Mouse (Mus musculus) embryo, embryonic 10 days (tissue): ENCODE data around the gene Itgb4.
A peak's percentile ranks its signal among the peaks of the same experiment; 100 is the strongest.

Source experiments
- DNase-seq: peaks from one replicate; pipeline ENCODE4 v3.0.0-alpha.2; 2015; ENCODE audit warnings: low spot score

Gene Itgb4

DNA sequence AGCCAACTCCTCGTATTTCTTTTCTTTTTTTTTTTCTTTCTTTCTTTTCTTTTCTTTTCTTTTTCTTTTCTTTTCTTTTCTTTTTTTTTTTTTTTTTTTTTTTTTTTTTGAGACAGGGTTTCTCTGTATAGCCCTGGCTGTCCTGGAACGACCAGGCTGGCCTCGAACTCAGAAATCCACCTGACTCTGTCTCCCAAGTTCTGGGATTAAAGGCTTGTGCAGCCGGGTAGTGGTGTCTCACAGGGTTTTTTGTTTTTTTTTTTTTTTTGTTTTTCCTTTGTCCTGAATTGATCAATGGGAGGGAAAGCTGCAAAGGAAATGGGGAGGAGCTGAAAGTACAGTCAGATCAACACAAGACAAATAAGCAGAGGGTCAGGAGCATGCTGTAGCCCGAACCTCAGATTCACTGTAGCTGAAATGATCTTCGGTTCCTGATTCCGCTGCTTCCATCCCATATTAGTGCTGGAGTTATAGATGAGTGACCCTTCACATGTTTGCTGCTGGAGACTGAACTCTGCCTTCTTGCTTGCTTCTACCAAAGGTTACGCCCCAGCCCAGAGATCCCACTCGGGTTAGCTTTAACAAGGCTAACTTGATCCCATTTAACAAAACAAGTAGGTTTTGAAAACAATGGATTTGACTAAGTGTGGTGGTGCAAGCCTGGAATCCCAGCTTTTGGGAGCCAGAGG lies 53.8 kb downstream of the Itgb4 start:
- DNase-seq, result no peak

- no peak for DNase-seq
These were observed 54.8 kb downstream of the Itgb4 start for GRCm38 (mm10) chr11:116029086-116029865.

- peak; percentile 99 for DNase-seq
These were observed 55.8 kb downstream of the Itgb4 start, which contains the start of gene Unk for GRCm38 (mm10) chr11:116030088-116030897. TSS of gene Unk (plus strand) at chr11:116030322.

- DNase-seq, result peak; percentile 25
These were observed 56.7 kb downstream of the Itgb4 start for GRCm38 (mm10) chr11:116030898-116031845.

- no peak for DNase-seq
These were observed 60.1 kb downstream of the Itgb4 start for GRCm38 (mm10) chr11:116034584-116034983.

DNA sequence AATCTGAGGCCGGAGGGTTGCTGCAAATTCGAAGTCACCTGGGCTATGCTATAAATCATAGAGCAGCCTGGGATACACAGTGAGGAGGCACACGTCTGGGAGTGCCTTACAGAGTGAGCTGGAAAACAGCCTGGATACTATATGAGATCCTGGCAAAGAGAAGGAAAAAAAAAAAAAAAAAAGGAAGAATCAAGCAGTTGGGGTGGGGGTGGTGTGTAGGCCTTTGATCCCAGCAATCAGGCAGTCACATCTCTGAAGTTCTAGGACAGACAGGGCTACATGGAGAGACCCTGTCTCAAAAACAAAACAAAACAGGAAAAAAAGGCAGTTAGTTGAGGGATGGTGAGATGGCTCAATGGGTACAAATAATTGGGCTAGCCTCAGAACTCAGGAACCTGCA lies 62.2 kb downstream of the Itgb4 start:
- no peak for DNase-seq

GRCm38 (mm10) chr11:116037826-116038225 lies 63.3 kb downstream of the Itgb4 start:
- DNase-seq, result no peak

- DNase-seq, result no peak
These were observed 66.1 kb downstream of the Itgb4 start for GRCm38 (mm10) chr11:116040593-116040992.

DNA sequence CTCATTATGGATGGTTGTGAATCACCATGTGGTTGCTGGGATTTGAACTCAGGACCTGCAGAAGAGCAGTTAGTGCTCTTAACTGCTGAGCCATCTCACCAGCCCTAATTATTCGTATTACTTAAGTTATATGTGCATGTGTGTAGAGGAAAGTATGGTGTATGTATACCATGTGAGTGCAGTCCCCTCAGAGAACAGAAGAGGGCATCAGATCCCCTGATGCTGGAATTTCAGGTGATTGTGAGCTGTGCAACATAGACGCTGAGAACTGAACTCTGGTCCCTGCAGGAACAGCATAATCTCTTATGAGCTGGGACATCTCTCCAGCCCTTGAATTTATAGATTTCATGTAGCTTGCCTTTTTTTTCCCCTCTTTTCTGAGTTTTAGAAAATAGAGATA lies 67.3 kb downstream of the Itgb4 start:
- no peak for DNase-seq

DNA sequence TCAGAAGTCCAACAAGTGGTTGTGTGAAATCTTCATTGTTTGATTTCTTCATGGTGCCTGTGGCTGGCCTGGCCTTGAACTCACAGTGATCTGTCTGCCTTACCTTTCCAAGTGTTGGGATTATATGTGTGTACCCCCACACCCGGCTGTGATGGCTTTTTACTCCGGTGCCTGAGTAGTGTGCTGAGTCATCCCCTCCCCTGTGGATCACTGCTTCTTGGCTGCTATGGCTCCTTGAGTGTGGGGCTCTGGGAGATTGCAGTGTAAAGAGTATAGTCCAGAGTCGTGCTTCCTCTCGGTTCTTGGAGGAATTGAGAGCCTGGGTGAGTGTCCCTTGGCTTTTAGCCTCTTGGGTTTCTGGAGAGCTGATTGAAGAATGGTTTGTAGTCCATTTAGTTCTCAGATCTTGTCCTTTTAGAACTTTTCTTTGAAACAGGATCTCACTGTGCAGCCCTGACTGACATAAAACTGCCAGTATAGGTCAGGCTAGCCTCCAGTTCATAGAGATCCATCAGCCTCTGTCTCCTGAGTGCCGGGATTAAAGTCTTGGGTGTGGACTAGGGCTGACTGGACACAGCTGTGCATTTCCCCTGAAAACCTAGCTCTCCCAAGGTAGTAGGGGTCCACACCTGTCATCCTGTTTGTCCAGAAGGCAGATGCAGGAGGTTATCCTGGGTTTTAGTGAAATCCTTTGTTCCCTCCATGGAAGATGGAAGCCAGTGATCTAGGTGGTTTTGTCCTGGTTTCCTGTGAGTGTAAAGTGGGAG lies 68.0 kb downstream of the Itgb4 start:
- no peak for DNase-seq

- DNase-seq, result no peak
These were observed 68.8 kb downstream of the Itgb4 start for GRCm38 (mm10) chr11:116043286-116043685.

- no peak for DNase-seq
These were observed 70.7 kb downstream of the Itgb4 start for GRCm38 (mm10) chr11:116045173-116045572.

DNA sequence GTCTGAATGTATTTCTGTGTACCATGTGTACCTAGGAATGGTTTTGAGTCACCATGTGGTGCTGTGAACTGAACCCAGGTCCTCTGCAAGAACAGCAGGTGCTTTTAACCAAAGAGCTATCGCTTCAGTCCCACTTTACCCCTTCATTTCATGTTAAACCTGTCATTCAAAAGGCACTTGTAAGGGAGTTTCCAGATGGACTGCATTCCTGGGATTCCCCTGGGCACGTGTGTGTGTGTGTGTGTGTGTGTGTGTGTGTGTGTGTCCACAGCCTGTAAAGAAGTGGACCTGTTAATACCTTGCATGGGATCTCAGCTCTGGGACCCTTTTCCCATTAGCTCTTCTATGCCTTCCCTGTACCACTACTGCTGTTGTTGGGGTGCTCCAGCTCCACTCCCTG lies 75.1 kb downstream of the Itgb4 start:
- DNase-seq, result no peak

DNA sequence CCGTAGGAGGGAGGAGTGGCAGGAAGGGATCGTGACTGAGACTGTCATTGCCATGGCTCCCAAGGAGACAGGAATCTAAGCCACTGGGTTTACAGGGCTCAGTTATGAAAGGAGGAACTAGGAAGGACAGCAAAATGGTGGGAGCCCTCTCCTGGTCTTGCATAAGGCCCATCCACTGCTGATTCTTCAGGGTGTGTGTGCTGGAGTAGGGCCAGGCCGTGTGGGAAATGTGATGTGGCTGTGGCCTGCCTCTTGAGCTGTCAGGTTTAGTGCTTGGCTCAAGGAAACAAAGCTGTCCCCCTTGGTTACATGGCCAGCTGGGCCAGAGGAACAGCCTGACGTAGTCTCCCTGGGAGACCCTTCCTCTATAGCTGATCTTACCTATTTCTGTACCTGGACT lies 75.7 kb downstream of the Itgb4 start:
- DNase-seq, result no peak

DNA sequence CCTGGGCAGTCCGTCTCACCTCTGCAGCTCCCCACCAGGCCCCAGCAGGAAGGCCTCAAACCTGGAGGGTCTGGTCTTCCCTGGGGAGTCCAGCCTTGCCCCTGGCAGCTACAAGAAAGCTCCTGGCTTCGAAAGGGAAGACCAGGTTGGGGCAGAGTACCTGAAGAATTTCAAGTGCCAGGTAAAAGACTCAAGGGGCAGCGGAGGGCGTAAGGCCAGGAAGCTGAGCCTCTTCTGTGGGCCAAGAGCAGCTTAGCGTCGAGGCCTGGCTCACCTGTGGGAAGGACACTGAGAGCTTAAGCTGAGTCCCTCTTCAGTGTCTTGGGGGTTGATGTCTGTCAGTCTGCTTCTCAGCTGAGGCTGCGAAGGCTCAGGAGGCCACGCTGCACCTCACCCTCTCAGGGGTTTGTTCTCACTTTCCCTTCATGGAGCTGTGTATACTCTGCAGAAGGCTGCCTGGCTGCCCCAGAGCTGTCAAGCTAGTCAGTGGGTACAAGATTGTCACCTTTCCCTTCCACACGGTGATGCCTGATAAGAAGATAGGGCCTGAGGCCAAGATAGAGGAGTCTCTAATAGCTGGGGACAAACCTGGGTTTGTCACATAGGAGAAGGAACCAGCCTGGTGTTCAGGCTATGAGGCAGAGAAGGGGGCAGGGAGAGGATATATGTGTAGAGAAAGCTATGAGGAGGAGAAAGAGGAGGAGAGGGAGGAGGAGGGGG lies 79.2 kb downstream of the Itgb4 start:
- DNase-seq, result no peak

DNA sequence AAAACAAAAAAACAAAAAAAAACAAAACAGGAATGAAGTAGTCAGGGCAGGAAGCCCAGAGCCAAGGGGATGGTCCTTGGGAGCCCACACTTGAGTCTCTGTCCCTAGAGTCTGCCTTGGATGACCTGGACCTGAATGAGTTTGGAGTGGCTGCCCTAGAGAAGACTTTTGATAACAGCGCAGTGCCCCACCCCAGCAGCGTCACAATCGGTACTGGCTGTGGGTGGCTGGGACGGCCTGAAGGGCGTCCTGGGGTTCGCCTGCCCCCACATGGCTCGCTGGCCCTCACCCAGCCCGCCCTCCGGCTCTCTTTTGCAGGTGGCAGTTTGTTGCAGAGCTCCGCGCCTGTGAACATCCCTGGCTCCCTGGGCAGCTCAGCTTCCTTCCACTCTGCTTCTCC lies 81.4 kb downstream of the Itgb4 start:
- DNase-seq, result no peak

GRCm38 (mm10) chr11:116057237-116057881 lies 82.8 kb downstream of the Itgb4 start:
- no peak for DNase-seq
